Mouse (Mus musculus) naive thymus-derived CD4-positive, alpha-beta T cell, adult 2 months (primary cell): Measurements from ENCODE around the gene Ddx19b.
A peak's percentile ranks its signal among the peaks of the same experiment; 100 is the strongest.
"Not testable (repeated sequence)": the region's sequence is repeated elsewhere in the genome, so short reads cannot be mapped to it uniquely, and the experiment has no call there.

Source experiments
- DNase-seq: peaks from one replicate; pipeline ENCODE4 v3.0.0-alpha.2; 2011; ENCODE audit warnings: low read depth

The Ddx19b gene

DNA sequence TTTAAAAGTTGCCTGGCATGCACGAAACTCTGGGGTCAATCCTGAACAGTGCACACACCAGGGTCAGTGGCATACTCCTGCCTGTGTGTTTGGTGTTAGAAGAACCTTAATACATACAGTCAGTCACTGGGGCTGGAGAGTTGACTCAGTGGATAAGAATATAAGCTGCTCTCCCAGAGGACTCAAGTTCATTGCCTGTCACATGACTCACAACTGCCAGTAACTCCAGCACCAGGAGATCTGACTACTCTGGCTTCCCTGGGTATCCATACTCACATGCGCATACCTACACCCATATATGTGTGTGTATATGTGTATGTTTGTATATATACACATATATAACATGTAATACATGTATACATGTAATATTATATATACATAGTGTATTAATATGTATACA, 68.5 kb downstream of the Ddx19b start:
- DNase-seq = no peak

DNA sequence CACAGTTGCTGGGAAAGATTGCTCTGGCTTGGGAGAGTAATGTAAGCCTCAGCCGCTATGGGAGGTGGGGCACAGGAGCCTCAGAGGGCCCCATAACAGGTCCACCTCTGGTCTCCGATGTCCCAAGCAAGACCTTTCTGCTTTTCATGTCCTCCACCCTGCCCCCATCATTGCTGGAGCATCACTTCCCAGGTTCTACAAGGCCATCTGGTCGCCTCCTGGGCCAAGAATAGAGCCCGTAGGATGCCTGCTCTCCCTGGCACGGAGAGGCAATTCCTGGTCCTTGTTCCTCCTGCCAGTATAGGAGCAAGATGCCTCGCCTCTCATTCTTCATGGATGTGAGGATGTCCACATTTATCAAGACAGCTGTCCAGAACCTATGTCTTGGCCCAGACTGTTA, 71.6 kb downstream of the Ddx19b start:
- no peak for DNase-seq

DNA sequence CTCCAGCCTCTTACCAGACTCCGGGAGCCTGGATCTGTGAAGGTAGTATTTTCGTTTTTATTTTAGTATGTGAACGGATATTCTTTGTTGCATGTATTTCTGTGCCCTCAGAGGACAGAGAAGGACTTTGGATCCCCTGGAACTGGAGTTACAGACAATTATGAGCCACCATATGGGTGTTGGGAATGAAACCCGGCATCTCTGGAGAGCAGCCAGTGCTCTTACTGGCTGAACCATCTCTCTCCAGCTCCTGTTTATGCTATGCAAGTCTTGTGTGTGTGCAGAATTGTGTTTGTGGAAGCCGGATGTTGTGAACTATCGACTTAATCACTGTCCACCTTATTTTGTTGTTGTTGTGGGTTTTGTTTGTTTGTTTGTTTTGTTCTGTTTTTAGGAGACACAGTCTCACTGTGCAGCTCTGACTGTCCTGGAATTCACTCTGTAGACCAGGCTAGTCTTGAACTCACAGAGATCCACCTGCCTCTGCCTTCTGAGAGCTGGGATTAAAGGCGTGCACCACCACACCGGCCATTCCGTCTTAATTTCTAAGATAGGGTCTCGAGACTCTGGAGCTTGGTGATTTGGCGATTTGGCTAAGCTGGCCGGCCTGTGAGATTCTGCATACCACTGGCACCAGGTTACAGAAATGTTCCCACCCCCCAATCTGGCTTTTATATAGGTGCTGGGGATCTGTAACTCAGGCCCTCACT, 72.3 kb downstream of the Ddx19b start:
- no peak for DNase-seq

DNA sequence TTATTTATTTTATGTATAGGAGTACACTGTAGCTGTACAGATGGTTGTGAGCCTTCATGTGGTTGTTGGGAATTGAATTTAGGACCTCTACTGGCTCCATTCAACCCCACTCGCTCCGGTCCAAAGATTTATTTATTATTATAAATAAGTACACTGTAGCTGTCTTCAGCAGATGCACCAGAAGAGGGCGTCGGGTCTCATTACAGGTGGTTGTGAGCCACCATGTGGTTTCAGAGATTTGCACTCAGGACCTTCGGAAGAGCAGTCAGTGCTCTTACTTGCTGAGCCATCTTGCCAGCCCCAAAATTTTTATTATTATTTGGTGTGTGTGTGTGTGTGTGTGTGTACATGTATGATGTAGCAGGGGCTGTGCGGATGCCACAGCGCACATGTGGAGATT, 73.0 kb downstream of the Ddx19b start:
- DNase-seq = not testable (repeated sequence)

DNA sequence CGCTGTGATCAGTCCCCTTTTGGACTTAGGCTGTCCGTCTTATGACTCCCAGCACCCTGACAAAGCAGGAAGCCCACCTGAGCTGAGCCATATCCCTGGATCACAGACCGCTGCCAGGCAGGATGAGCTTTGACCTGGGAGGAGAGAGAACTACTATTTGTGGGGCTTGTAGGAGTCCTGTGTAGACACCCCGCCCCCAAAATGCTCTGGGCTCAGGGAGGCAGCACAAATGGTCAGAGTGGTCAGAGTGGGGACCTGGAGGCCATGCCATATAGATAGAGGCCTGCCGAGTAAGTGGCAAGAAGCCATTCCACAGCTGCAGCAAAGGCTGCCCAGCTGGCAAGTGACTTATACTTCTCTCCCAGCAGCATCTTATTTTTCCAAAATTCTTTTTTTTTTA, 73.4 kb downstream of the Ddx19b start:
- DNase-seq = no peak

DNA sequence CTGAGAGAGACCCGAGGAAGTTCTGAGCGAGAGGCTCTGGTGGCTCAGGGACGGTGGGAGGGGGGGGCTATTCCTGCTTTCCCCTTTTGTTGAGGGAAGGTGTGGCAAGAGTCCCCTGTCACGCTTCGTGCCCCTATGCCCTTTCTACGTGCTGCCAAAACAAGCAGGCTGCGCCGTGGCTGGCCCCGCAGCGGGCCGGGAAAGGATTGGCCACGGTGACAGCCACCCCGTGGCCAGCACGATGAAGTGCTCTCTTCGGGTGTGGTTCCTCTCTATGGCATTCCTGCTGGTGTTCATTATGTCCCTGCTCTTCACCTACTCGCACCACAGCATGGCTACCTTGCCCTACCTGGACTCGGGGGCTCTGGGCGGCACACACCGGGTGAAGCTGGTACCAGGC, 74.1 kb downstream of the Ddx19b start:
- no peak for DNase-seq

DNA sequence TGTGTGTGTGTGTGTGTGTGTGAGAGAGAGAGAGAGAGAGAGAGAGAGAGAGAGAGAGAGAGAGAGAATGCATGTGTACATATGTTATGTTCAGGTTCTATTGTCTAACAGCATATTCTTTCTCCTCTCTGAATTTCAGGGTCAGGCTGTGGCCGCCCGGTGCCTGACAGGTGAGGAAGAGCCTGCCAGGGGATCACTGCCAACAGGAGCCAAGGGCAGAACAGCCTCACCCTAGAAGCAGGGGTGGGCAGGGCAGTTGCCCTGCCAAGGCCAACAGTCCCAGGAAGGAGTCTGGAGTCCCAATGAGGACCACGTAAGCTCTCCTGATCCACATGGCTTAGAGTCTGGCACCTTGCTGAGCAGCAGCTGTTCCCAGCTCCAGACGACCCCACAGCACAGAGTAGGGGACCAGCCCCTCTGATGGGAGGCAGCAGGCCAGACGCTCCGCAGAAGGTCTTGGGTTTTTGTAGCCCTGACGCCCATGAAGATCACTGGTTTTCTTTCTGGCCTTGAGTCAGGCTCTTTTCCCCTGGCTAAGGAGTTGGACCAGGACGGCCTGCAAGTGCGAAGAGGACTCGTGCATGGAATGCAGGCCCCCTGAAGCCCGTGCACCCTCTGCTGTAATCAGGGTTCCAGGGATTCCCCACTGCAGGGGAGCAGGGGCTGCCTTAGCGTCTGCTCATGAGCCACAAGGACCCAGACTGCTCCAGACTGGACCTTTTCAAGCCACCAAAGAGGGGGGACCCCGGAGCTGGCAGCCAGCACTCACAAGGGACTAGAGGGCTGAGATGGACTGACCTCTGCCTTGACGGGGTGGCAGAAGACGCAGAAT, 74.7 kb downstream of the Ddx19b start:
- no peak for DNase-seq

DNA sequence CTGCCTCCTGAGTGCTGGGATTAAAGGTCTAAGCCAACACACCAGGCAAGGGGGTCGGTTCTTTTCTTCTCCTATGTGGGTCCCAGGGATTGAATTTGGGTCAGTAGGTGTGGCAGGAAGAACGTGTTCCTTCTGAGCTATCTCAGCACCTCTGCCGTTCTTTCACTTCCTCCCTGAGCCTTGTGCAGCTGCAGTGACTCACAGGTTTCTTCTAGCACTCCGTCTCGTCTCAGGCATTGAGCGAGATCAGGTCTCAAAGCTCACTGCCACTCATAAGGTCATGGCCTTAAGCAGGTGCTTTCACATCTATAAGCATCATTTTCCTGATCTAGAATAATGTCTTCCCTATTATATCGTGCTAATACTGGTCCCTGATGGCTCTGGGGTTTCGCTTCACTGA, 76.8 kb downstream of the Ddx19b start:
- DNase-seq = peak; percentile 22
